Mouse (Mus musculus) retina, postnatal 1 day (tissue): ENCODE results near the gene Pde8a.

Experiments
- DNase-seq: peaks from one replicate; pipeline ENCODE4 v3.0.0-alpha.2; 2012

Pde8a gene

DNA sequence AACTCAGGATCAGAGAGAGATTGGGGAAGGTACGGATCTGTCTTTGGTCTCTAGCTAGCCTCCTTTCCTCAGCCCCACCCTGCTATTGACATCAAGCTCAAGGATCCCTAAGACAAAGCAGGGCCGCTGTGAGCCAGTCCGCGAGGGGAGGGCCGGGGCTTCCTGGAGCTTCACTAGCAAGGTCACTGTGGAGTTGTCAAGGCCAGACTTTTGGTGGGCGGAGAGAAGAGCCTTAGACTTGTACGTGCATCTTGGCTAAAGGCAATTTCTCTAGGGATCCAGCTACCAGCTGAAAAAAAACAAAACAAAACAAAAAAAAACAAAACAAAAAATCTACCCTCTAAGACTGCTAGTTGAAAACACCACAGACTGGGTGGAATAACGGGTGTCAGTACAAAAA is 1.6 kb upstream of the Pde8a start:
- DNase-seq, result peak; percentile 17

DNA sequence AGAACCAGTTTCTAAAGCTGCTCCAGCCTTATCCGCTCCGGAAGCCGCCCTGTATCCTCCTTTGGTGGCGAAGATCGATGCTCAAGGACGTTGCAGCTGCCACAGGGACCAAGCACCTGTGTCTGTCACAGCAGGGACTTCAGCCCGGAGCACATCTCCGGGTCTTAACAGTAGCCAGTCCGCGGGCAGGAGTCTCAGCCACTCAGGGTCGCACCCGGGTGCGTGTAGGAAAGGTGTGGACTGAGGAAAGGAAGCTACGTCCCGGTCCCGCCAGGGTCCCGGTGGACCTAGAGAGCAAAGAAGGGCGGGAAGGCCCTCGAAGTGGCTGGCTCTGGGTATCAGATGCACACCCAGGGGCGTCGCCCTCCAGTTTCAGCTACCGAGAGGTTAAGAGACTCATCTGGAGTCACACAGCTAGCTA is 1.1 kb upstream of the Pde8a start:
- DNase-seq, result peak; percentile 71

DNA sequence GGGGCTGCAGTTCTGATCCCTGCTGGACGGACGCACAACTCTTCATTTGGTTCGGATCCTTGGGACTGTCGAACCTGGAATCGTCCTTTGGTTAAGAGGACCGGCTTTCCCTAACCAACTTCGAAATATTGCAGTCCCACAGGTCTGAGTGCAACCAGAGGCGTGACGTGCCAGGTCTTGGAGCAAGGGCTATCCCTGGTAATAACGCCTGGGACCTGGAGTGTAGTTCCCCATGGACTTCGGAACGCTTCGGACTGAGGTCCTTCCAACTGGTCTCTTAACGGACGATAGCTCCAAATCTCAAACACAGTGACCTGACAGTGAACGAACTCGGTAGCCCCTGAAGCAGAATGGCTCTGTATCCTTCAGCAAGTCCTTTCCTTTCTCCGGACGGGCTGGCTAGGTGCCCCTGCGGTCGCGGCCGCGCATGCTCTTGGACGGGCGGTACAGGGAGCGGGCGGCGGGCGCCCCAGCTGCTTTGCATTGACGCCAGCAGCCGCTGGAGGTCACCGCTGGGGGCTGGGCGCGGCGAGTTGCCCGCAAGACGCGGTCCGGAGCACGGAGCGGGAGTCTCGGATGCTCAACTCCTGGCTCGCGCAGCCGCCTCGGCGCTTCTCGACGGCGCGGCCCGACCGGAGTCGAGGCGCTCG is 574 bp upstream of the Pde8a start:
- DNase-seq, result peak; percentile 93

DNA sequence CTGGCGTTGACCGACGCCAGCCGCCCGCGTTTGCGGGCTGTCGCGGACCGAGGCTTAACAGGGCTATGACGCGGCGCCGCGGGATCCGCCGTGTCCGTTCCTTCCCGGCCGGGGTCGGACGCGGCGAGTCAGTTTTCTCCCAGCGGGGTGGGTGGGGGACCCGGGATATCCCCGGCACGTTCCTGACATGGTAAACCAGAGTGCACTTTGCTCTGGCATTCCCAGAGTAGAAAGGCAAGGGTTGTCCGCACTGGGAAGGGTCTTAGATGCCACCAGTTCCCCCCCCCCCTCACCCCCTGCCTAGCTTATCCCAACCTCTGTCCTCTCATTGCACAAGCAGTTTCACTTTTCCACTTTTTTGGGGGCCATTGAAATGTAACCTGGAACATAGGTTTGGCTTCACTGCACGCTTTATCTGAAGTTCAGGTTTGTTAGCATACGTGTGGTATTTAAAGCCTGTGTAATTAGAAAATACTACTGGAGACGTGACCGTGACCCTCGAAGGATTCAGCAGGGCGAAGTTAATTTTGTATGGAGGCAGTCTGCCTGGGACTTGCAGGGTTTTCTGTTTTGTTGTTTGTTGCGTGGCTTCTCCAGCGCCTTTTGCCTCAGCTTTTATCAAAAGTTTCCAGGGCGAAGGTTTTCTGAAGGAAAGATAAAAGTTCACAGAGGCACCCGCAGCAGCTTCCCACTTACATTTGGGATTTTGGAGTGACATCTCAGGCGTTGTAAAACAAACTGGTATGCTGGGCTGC is 934 bp downstream of the Pde8a start:
- DNase-seq, result peak; percentile 41

DNA sequence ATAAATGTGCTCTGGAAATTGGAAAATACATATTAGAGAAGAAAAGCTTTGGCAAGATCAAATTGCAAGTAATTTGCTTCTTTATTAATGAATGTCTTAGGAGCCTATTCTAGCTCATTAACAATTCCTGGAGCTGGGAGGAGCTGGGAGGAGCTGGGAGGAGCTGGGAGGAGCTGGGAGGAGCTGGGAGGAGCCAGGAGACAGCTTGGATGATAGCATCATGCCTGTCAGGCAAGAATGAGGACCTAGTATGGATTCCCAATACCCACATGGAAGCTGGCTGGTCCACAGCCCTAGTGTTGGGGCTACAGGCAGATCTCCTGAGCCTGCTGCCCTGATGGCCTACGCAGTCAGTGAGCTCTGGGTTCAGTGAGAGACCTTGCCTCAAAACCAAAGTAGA is 2.6 kb downstream of the Pde8a start:
- DNase-seq, result no peak

DNA sequence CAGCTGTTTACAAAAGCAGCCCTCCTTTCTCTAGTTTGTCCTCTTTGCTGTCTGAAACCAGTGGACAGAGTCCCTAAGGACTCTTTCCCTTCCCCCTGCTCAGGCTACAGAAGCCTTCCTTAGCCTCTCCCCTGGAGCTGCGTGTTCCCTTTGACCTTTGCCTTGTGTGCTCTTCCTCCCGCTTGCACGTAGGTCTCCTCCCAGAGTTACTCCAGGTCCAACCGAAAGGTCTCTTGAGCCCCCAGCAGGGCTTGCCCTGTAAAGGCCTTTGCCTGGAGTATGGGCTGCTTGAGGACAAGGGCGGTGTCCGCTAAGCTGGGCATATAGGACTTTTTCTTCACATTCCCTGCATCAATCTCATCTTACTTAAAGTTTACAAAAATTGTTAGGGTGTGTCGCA is 5.9 kb downstream of the Pde8a start:
- no peak for DNase-seq

DNA sequence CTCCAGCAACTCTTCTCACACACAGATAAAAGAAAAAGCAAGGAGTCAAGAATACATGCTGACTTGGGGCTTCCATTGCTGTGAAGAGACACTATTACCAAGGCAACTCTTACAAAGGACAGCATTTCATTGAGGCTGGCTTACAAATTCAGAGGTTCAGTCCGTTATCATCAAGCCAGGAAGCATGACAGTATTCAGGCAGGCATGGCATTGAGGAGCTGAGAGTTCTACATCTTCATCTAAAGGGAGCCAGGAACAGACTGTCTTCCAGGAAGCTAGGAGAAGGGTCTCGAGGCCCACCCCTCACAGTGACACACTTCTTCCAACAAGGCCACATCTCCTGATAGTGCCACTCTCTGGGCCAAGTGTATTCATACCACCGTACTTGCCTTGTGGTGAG is 7.0 kb downstream of the Pde8a start:
- no peak for DNase-seq

DNA sequence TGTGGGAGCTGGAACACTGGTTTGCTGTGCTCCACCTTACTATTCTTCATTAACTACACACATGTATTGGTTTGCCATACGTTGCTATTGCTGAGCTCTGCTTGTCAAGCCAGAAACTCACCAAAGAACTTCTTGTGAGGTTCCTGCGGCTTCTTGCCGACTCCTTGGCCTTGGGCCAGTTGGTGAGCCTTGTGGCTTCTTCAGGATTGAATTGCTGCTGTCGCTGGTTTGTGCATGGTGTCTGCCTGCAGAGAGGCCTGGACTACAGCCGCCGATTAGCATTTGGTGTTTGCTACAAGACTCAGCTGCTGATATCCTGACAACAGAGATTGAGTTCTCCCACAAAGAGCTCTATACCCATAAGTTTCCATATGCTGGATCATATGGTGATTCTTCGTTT is 10.9 kb downstream of the Pde8a start:
- DNase-seq, result no peak

DNA sequence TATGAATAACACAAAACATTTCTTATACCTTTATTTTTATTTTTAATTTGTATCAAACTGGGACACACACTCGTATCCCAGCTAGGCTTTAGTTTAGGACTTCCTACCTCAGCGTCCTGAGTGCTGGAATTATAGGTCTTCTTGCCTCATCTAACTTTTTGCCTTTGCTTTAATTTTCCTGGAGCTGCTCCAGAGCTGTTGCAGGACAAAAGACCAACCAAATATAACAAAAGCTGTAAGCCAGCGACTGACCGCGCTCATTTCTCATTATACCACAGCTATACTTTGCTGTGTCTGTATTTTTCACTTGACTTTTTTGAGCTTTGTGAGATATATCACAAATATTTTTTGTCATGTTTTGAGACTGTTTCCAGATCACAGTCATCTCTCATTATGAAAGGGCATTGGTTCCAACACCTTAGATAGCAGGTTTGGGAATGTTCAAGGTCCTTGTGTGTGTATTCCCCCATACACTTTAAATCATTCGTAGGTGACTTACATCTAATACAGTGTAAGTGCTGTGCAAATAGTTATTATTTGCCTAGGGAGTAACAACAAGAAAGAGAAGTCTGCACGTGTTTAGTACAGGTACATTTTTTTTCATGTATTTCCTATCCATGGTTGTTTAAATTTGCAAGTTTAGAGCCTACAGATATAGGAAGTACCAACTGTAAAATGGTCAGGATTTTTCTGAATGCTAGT is 16.8 kb downstream of the Pde8a start:
- DNase-seq, result no peak

DNA sequence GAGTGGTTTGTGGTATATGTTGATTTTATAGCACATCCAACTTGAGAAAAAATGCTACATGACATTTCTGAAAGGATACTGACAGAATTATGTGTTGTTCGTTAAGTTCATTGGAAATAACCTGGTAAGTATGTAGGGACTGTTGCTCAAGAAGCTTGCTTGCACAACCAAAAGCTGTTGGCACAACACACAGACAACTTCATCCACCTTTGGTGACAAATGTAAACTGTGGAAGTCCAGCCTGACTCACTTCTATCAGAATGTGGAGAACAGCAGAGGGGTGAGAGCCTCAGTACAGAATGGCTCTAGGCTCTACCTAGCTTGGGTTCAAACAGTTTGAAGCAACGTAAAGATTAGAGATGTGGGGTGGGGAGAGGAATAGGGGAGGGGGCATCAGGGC is 19.3 kb downstream of the Pde8a start:
- DNase-seq, result no peak

DNA sequence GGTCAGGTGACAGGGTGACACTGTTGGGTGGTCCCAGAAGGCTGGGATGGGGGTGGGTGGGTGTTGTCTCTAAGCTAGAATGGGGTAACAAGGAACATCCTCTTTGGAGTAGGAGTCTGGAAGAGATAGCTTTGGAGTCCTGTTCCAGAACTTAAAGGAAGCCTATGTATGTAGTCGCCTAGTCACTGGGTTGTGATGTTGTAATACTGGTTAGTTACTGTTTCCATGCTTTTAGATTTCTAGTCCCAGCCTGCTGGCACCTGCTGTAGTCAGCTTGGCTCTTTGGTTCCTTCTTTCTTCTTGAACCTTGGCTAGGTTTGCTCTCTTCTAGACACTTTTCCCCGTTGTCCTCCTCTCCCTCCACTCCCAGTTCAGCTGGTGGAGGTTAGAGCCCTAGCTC is 21.7 kb downstream of the Pde8a start:
- DNase-seq, result no peak

DNA sequence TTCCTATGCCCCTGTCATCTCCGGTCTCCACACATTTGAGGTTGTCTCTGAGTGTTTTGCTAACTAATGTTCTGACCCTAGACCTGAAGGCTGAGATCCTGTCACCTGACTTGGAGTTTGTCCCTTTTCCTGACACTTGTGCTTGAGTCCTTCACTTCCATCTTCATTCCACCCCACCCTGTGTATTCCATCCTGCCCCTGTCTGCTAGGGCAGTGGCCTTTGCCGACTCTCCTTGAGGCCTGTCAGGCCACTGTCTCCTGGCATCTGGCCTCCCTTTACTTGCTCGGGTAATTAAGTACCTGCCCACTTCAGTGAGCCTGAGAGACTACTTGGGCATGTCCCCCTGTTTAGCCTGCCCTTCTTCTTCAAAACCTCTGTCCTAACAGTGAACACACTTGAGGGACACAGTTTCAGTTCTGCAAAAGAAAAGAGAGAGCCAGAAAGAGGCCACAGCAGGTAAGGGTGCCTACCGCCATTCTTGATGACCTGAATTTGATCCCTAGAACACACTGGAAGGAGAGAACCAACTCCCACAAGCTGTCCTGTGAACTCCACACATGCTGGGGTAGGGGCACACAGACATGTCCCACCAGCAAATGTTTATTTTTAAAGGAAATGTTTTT is 22.3 kb downstream of the Pde8a start:
- no peak for DNase-seq

DNA sequence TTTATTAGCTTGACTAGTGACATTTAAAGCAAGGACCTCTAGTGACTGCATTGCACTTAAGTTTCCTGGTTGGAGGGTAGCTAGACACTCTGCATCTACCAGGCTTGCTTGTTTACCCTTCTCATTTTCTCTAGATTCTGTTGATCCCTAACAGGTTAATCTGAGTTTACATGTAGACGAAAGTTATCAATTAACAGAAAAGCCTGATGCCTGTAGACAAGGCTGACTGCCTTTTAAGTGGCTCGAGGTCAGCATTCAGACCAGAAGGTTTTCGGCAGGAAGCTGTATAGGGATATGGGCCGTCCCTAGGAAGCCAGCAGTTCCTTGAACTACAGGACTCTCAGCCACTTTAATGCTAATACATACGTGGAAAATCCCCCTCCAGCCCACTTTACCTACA is 30.0 kb downstream of the Pde8a start:
- no peak for DNase-seq

DNA sequence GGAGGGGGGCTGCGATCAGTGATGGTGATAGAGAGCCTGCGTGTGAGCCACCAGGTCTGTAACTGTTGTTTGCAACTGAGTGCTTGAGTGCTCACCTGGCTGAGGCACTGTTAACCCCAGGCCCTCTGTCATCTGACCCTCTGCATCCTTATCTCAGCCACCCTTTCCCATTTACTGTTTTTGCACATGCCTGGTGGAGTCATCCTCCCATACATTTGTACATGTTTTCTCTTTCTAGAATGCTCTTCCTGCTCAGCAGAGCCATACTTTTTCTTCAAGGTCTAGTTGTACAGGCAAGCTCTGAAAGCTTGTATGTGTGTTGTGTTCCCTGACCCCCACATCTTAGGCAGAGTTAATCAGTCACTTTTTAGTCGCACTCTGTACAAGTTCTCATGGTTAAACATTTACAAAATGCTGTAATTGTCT is 36.5 kb downstream of the Pde8a start:
- DNase-seq, result no peak

DNA sequence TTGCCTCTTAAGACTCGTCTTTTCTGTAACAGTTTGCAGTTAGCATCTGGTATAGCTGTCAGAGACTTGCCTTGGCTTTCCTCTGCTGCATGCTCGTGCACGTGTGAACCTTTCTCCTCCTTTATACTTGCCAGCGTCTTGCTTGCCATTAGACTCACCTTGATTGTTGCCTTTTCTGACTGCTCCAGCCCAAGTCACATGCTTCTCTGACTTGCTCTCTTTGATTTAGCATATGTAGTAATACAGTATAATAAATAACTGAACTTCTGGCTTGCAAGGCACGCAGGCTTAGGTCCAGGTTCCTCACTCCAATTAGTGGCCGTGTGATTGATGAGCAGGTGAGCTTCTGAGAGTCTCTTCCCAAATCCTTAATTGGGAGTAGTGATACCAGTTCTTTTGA is 37.2 kb downstream of the Pde8a start:
- DNase-seq, result no peak

DNA sequence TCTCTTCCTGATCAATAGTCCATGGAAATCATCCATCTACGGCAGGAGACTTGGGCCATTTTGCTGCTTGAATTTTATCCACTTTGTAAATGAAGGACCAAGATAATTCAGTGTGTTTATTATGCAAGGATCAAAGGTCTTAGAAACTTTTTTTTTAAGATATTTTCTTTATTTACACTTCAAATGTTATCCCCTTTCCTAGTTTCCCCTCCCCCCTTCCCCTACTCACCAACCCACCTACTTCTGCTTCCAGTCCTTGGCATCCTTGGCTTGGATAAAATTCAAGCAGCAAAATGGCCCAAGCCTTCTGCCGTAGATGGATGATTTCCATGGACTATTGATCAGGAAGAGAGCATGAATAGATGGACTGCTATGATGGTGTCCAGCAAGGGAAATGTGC is 38.1 kb downstream of the Pde8a start:
- DNase-seq, result no peak

DNA sequence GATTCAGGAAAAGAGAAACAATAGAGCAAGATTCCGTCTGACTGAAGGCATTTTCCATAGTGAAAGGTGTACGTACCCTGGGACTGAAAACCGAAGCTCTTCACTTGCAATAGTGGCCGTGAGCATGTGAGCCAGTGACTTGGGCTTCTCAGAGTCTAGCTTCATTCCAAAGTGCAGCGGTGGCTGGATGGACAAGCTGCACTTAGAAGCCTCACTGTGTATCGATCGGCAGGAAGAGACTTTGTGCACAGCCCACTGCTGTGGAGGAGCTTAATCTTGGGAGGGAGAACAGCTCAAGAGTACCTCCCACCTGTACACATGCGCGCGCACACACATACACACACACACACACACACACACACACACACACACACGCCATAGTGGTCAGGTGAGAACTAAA is 39.9 kb downstream of the Pde8a start:
- DNase-seq, result no peak

DNA sequence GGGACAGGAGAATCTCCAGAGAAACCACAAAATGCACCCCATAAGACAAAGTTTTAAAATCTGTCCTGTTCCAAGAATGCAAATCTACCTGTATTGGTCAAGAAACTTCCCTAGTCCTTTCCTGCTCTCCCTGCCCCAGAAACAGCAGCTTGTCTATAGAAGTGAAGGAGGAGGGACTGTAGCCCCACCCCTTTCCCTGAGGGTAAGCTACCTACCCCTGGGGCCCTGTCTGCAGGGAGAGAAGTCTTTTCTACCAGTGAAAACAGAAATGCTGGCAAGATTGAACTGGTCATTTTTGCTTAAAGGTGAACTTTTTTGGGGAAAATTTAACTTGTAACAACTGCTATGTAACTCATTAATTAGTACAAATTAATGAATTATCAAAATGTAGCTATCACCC is 41.2 kb downstream of the Pde8a start:
- DNase-seq, result no peak

DNA sequence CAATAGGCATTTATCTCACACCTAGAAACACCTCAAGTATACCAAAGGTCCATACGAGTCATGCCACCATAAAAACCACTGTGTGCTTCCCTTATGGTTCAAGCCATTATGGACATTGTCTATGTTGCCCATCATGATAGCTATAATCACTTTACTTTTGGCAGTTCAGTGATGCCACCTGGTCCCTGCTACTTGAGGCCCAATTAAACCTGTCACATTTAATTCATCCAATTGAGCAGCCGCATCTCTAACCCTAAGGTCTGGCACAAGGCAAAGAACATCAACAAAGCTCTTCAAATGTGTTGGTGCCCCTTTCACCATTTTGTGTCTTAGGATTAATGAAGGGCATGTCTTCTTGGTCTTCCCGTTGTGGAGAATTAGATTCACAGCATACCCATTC is 42.1 kb downstream of the Pde8a start:
- DNase-seq, result no peak

DNA sequence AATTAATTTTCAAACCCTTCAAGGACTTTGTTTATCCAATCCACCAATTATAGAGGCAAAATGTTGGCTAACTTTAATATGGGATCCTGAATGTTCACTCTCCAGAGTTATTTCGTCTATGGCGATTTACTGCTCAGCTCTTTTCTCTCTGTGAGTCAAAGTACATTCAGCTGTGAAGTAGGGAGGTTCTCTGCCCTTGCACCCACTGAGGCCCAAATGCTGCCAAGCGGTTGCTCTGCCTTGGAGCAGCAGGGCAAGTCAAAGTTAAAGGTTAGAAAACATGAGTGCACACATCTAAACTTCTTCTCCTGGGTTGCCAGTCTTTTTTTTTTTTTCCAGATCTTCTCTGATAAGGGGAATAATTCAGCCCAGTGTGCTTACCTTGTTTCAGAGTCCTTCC is 43.4 kb downstream of the Pde8a start:
- no peak for DNase-seq

DNA sequence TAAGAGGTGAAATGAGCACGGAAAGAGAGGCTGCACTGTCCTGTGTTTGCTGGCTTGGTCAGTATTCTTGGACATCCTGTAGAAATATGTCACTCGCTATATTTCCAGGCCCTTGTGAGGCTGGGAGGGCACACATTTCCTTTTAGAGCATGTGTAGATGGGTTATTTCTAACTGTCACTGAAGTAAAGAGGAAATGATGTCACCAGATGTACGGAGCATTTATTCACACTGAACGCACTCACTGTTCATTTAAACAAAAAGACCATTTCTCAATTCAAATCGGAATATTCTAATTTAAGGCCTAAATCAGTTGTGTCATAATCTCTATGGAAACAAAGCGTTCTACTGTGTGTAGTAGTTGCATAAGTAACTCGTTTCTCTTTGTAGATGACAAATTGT is 48.2 kb downstream of the Pde8a start:
- no peak for DNase-seq

DNA sequence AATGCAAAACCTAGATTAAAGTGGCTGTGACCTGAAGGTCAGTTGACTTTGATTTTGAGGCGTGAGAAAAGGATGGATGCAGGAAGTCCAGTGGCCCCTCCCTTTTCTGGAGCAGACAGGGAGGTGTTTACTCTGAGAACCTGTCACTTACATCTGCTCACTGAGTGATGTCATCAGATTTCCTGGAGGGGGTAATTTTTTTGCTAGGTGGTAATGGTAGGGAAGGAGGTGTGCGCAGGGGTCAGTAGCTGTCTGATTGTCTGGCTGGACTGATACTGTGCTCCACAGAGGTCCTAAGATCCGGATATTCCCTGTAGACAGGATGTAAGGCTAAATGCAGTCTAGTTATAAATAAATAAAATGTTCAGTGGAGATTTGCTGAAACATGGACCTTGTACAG is 59.5 kb downstream of the Pde8a start:
- DNase-seq, result no peak

DNA sequence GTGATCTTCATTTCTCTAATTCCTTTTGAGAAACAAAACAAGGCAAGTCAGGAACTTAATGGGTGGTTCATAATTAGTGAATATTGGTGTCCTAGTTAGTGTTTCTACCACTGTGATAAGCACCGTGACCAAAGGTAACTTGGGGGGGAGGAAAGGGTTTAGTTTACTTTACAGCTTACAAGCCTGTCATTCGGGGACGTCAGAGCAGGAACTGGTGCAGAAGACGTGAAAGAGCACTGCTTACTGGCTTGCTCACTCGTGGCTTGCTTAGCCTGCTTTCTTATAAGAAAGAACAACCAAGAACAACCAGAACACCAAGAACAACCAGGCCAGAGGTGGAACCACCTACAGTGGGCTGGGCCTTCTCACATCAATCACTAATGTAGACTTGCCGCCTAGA is 65.6 kb downstream of the Pde8a start:
- DNase-seq, result no peak

DNA sequence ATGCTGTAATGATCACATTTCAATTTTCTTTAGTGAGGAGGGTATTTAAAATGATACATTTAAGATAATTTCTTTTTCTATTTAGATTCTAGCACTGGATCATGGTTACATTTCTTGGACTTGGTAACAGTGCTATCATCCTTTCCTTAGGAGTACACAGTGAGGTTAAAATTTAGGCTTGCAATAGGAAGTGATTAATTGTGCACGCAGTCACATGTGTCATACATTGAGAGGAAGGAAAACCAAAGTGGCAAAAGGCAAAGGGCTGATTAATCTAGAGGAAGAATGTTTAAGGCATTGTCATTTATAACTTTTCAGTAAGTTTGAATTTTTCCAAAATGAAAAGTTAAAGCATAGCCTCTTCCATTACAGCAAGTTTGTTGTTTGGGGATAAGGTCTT is 67.8 kb downstream of the Pde8a start:
- DNase-seq, result no peak
